Mouse (Mus musculus) CH12.LX (cell line): ENCODE measurements around the gene Eefsec.

Experiments used
- CTCF ChIP-seq, 2 experiments: IDR thresholded peaks in 1 of 2; conservative IDR thresholded peaks in 1 of 2; 2 replicates each; pipeline ENCODE4 v1.5.1; 2011 to 2012; ENCODE audit warnings: low read depth in 2 of 2, low read length in 2 of 2, improper control_type of control experiment in 1 of 2, inconsistent platforms in 1 of 2, mild to moderate bottlenecking in 1 of 2, moderate library complexity in 1 of 2
- GABPA ChIP-seq: IDR thresholded peaks from 2 replicates; pipeline ENCODE4 v1.6.1; 2012; ENCODE audit warnings: low read depth, low read length, improper control_type of control experiment, inconsistent platforms; ENCODE audit not compliant: insufficient replicate concordance
- JUN ChIP-seq: IDR thresholded peaks from 2 replicates; pipeline ENCODE4 v1.6.1; 2011; ENCODE audit warnings: low read depth, mild to moderate bottlenecking, low read length, improper control_type of control experiment, moderate library complexity; ENCODE audit not compliant: insufficient read depth
- MAFK ChIP-seq: IDR thresholded peaks from 2 replicates; pipeline ENCODE4 v1.6.1; 2011; ENCODE audit warnings: low read length, improper control_type of control experiment; ENCODE audit not compliant: insufficient replicate concordance
- MAX ChIP-seq: IDR thresholded peaks from 2 replicates; pipeline ENCODE4 v1.6.1; 2011; ENCODE audit warnings: low read length, improper control_type of control experiment
- MEF2A ChIP-seq: IDR thresholded peaks from 2 replicates; pipeline ENCODE4 v1.6.1; 2014; ENCODE audit warnings: low read depth, mild to moderate bottlenecking, inconsistent platforms, low read length, improper control_type of control experiment, borderline replicate concordance
- POLR2A ChIP-seq: IDR thresholded peaks from 2 replicates; pipeline ENCODE4 v1.6.1; 2011; ENCODE audit warnings: low read depth, mild to moderate bottlenecking, improper control_type of control experiment, low read length
- POLR2AphosphoS2 ChIP-seq: IDR thresholded peaks from 2 replicates; pipeline ENCODE4 v1.6.1; 2011; ENCODE audit warnings: low read depth, low read length, improper control_type of control experiment
- UBTF ChIP-seq: IDR thresholded peaks from 2 replicates; pipeline ENCODE4 v1.6.1; 2012; ENCODE audit warnings: low read depth, mild to moderate bottlenecking, inconsistent platforms, low read length, improper control_type of control experiment, moderate library complexity
- ZC3H11A ChIP-seq: IDR thresholded peaks from 2 replicates; pipeline ENCODE4 v1.6.1; 2012; ENCODE audit warnings: low read depth, mild to moderate bottlenecking, inconsistent platforms, low read length, improper control_type of control experiment
- ZMIZ1 ChIP-seq: IDR thresholded peaks from 2 replicates; pipeline ENCODE4 v1.6.1; 2012; ENCODE audit warnings: low read depth, mild to moderate bottlenecking, inconsistent platforms, low read length, improper control_type of control experiment
- ZNF384 ChIP-seq: IDR thresholded peaks from 2 replicates; pipeline ENCODE4 v1.6.1; 2012; ENCODE audit warnings: low read depth, low read length, improper control_type of control experiment, inconsistent platforms

GRCm38 (mm10) chr6:88483111-88483510, 36.8 kb upstream of the Eefsec start:
- TF ChIP-seq CTCF (conservative IDR thresholded peaks at IDR 0.05 in 1 of 2, IDR thresholded peaks at IDR 0.05 in 1 of 2; ENCODE audit: low read depth in 2 of 2, low read length in 2 of 2), result no peak
- no peak for TF ChIP-seq MAX
- no peak for TF ChIP-seq ZC3H11A
- TF ChIP-seq POLR2AphosphoS2, result no peak
- TF ChIP-seq GABPA, result no peak
- TF ChIP-seq MAFK, result no peak
- TF ChIP-seq ZMIZ1, result no peak
- no peak for TF ChIP-seq POLR2A
- TF ChIP-seq ZNF384, result no peak
- no peak for TF ChIP-seq MEF2A
- TF ChIP-seq JUN, result no peak
- no peak for TF ChIP-seq UBTF
